ENCODE assay signal across 9 mouse cellular contexts in the genomic region with DNA sequence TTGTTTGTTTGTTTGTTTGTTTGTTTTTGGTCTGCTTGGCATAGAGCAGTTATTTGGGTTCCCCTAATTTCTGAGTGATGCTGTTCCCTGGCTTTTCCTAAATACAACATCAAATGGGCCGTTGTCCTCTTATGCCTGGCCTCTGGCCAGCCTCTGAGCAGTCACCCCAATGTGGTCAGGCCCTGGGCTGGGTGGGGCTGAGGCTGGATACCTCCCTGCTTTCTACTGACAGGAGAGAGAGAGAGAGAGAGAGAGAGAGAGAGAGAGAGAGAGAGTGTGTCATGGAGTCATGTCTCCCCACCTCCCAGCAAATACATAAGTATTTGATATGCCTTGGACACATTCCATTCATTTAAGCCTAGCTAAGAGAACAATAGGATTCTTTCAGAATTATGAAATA. TPM values are rescaled to one million over a fixed set of nuclear protein-coding genes. Genes with fewer than 3 reads are reported as not detected.
A peak's percentile ranks its signal among the peaks of the same experiment; 100 is the strongest.
DNase-seq lines count a peak whose midpoint lies in the region; ATAC-seq and TF ChIP-seq lines count a peak whose summit lies in the region.
"Had no signal": no experiment of that assay in that cellular context is flagged by ENCODE, and none has a peak within 500 bp of the region (broad histone marks: within the 10 kb centered on the region; RNA-seq: fewer than 3 reads in every experiment).

No protein-coding gene starts in this region.

- H3K27ac ChIP-seq in gastrocnemius, adult 2 months: peak overlapping the region; percentile 94
- H3K27ac ChIP-seq in spleen, adult 2 months (ENCODE audit: insufficient read depth, low read length): no peak overlapping the region
- no peak overlapping the region for H3K27ac ChIP-seq in liver, embryonic 12.5 days

- no peaks in the 10 kb centered on the region for H3K27me3 ChIP-seq in spleen, adult 2 months (ENCODE audit: control insufficient read depth, insufficient read depth, low read length)
- peaks cover 4% of the 10 kb centered on the region for H3K27me3 ChIP-seq in liver, embryonic 12.5 days (replicated peaks)

- peak overlapping the region; percentile 80 for H3K4me3 ChIP-seq in gastrocnemius, adult 2 months
- H3K4me3 ChIP-seq in spleen, adult 2 months (ENCODE audit: extremely low read depth, insufficient read depth, insufficient read length): peak overlapping the region; percentile 32; the same call in 1 of the 2 replicates
- H3K4me3 ChIP-seq in liver, embryonic 12.5 days: peak overlapping the region; percentile 59

- H3K4me1 ChIP-seq in spleen, adult 2 months (ENCODE audit: control insufficient read depth, insufficient read depth, insufficient read length): peaks cover 36% of the 10 kb centered on the region
- H3K4me1 ChIP-seq in liver, embryonic 12.5 days: peaks cover 31% of the 10 kb centered on the region

- intact Hi-C loops in gastrocnemius, adult 2 months (cut with DNase I): loop anchor here (1.0 kb wide), 1 partner anchor 11 kb away; no protein-coding TSS in a partner anchor

- peaks cover 7% of the 10 kb centered on the region for H3K36me3 ChIP-seq in spleen, adult 2 months (ENCODE audit: control insufficient read depth, insufficient read depth, low read length)
- peaks cover 6% of the 10 kb centered on the region; the same call in 1 of the 2 replicates for H3K36me3 ChIP-seq in liver, embryonic 12.5 days

- no peak overlapping the region for H3K9ac ChIP-seq in liver, embryonic 12.5 days

- no peaks in the 10 kb centered on the region for H3K9me3 ChIP-seq in liver, embryonic 12.5 days (replicated peaks)

- 23% methylated on average over 1 of the region's 1 CpGs for WGBS in spleen, adult 2 months
- 45% methylated on average over 1 of the region's 1 CpGs for WGBS in liver, embryonic 12.5 days (ENCODE audit: insufficient replicate concordance)

- no peak for TF ChIP-seq CTCF in gastrocnemius, adult 2 months (IDR thresholded peaks at IDR 0.05)
- no peak for TF ChIP-seq CTCF in spleen, adult 2 months (IDR thresholded peaks at IDR 0.05; ENCODE audit: extremely low read depth, insufficient read depth, insufficient read length, insufficient replicate concordance)

- H3K4me2 ChIP-seq in liver, embryonic 12.5 days: peak overlapping the region; percentile 83

- TF ChIP-seq POLR2A in spleen, adult 2 months (IDR thresholded peaks at IDR 0.05; ENCODE audit: low read depth, low read length): no peak

- peak; percentile 42 for DNase-seq in gastrocnemius, adult 2 months
- no peak for DNase-seq in gastrocnemius, adult 8-10 months (ENCODE audit: low spot score in 2 of 2)
- DNase-seq in spleen, adult 2 months (ENCODE audit: low read depth in 1 of 2, low spot score in 2 of 2): no peak
- DNase-seq in spleen, postnatal 14 days (ENCODE audit: low spot score in 2 of 2): no peak
- DNase-seq in embryo, embryonic 11 days: no peak
- no peak for DNase-seq in cerebellum, adult 9-11 months
- DNase-seq in urinary bladder, postnatal 10 days (ENCODE audit: low spot score): no peak
- DNase-seq: right cerebral cortex, postnatal 14 days had no signal

- ATAC-seq in liver, embryonic 12.5 days: no peak

RNA-seq across cellular contexts. Expression of gene S100a10, which starts 1.7 kb away (rescaled TPM):
- 10 to 100 TPM; 29.0 to 61.7 TPM for total RNA-seq in gastrocnemius, adult 2 months (2021)
- 10 to 100 TPM; 16.5 to 34.3 (median 26.9) TPM for total RNA-seq in gastrocnemius, adult 8-10 months (2022)
- 36.2 and 39.0 TPM in 2 replicates for polyA plus RNA-seq in spleen, adult 2 months (2012; rRNA removed)
- polyA plus RNA-seq in liver, embryonic 12.5 days (2016; fragmentation: Nextera tagmentation; extraction: Ambion mirVana): 87.8 and 91.1 TPM in 2 replicates

RNA-seq across cellular contexts. Expression of gene S100a11, which starts 36.3 kb away (rescaled TPM):
- total RNA-seq in gastrocnemius, adult 2 months (2021): 10 to 100 TPM; 27.0 to 48.3 TPM
- total RNA-seq in gastrocnemius, adult 8-10 months (2022): 10 to 100 TPM; 14.8 to 39.6 (median 19.8) TPM
- 69.2 and 72.5 TPM in 2 replicates for polyA plus RNA-seq in spleen, adult 2 months (2012; rRNA removed)
- polyA plus RNA-seq in liver, embryonic 12.5 days (2016; fragmentation: Nextera tagmentation; extraction: Ambion mirVana): 158 and 165 TPM in 2 replicates
